Mouse (Mus musculus) brain, embryonic 14.5 days (tissue): Measurements from ENCODE around the gene Olfr1113.

ENCODE experiments used
- CTCF ChIP-seq: fragments of 200-500 bp; IDR thresholded peaks from 2 replicates; pipeline ENCODE4 v1.5.1; 2012; ENCODE audit warnings: inconsistent platforms, mild to moderate bottlenecking, moderate library complexity, borderline replicate concordance; ENCODE audit not compliant: insufficient read depth, insufficient read length; ENCODE audit errors: extremely low read depth
- POLR2A ChIP-seq: fragments of 200-500 bp; IDR thresholded peaks from 2 replicates; pipeline ENCODE4 v1.6.1; 2012; ENCODE audit warnings: mild to moderate bottlenecking, inconsistent platforms, borderline replicate concordance; ENCODE audit not compliant: poor library complexity, insufficient read depth, insufficient read length, severe bottlenecking; ENCODE audit errors: extremely low read depth

GRCm38 (mm10) chr2:87247713-87248112, 38.9 kb downstream of the Olfr1113 start, which contains the start of gene Olfr1115:
- TF ChIP-seq CTCF (no peak), POLR2A (no peak)
